Mouse (Mus musculus) naive thymus-derived CD4-positive, alpha-beta T cell, adult 2 months (primary cell): ENCODE results near the gene Tas2r143.

Experiments used
- DNase-seq: peaks from one replicate; pipeline ENCODE4 v3.0.0-alpha.2; 2011; ENCODE audit warnings: low read depth

Gene Tas2r143

DNA sequence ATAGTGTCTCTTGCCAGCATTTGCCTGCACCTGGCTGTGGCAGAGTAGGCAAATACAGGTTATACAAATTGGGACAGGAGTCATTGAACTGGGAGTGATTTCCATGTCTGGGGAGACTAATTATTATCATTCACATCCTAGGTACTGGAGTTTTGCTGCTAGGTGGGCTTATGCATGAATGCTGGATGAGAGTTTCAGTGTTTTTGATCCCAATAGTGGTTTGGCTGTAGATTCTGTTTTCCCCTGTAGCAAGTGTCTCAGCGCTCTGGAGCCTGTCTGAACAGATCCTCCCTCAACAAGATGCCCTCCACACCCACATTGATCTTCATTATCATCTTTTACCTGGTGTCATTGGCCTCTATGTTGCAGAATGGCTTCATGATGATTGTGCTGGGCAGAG lies at the start of gene Tas2r143:
TSS of gene Tas2r143 (plus strand) at position 301 of the 400 bp plus-strand sequence.
- no peak for DNase-seq

DNA sequence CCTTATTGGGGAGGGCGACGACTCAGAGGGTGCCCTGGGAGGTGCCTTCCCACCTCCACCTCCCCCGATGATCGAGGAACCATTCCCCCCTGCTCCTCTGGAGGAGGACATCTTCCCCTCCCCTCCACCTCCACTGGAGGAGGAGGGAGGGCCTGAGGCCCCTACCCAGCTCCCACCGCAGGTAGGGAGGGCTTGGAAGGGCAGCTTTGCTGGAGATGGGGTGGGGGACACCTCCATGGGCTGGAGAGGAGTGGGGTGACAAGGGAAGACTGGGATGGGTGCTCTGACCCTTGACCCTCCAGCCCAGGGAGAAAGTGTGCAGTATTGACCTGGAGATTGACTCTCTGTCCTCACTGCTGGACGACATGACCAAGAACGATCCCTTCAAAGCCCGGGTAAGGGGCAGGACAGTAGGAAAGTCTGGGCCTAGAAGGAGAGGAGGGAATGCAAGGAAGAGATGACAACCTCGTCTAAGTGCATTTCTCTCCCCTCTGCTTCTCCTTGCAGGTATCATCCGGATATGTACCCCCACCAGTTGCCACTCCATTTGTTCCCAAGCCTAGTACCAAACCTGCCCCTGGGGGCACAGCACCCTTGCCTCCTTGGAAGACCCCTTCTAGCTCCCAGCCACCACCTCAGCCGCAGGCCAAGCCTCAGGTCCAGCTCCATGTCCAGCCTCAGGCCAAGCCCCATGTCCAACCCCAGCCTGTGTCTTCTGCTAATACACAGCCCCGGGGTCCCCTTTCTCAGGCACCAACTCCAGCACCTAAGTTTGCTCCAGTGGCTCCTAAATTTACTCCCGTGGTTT lies 48.9 kb upstream of the Tas2r143 start:
- no peak for DNase-seq

DNA sequence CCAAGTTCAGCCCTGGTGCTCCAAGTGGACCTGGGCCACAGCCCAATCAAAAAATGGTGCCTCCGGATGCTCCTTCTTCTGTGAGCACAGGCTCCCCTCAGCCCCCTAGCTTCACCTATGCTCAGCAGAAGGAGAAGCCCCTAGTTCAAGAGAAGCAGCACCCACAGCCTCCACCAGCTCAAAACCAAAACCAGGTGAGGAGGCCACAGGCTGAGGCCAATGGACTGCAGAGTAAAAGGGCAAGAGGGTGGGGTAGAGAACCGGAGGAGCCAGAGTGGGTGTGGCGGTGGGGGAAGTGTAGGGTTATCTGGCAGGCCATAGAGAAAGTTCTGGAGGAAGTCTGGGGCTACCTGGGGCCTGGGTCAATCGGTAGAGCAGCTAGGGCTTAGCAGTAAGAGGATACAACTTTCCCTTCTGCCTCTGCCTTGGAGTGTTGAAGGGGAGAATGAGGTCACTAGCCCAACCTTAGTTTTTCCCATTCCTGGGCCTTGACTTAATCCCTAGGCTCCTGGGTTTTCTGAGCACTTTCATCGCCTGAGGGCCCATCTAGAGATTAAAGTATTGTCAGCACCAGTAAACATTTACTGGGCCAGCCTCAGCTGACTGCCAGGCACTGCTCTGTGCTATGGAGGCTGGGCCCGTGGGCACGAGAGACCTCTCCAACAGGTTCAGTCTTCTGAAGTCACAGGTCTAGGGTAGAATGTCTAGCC lies 48.1 kb upstream of the Tas2r143 start:
- DNase-seq = no peak

DNA sequence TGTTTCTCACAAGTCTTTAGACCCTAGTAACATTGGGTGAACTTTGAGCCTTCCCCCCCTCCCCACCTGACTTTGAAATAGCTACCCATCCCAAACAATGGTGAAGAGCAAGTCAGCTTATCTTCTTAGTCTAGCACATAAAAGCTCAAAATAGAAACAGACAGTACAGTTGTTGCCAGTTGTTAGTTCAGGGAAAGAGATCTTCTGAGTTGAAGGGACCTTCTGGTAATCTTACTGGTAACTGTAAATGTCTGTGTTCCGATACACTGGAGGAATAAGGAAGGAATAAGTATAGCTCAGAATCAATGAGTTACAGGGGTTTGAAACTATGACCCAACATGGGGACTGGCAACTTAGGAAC lies 47.6 kb upstream of the Tas2r143 start:
- DNase-seq = no peak

DNA sequence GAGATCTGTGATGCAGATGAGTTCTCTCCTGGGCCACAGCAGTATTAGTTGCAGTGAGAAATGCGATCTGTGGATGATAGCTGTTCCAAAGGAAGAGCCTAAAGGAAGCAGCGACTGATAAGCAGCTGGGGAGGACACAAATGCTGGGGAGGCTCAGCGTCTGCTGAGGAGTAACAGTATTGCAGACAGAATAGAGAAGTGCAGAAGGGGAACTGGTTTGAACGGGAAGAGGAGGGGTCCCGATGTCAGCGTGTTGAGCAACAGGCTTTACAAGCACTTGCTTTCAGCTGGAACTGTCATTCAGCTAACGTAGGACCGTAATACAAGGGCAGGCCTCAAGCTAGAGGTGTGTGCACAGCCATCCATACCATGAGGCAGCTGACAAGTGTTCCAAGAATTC lies 46.9 kb upstream of the Tas2r143 start:
- no peak for DNase-seq

DNA sequence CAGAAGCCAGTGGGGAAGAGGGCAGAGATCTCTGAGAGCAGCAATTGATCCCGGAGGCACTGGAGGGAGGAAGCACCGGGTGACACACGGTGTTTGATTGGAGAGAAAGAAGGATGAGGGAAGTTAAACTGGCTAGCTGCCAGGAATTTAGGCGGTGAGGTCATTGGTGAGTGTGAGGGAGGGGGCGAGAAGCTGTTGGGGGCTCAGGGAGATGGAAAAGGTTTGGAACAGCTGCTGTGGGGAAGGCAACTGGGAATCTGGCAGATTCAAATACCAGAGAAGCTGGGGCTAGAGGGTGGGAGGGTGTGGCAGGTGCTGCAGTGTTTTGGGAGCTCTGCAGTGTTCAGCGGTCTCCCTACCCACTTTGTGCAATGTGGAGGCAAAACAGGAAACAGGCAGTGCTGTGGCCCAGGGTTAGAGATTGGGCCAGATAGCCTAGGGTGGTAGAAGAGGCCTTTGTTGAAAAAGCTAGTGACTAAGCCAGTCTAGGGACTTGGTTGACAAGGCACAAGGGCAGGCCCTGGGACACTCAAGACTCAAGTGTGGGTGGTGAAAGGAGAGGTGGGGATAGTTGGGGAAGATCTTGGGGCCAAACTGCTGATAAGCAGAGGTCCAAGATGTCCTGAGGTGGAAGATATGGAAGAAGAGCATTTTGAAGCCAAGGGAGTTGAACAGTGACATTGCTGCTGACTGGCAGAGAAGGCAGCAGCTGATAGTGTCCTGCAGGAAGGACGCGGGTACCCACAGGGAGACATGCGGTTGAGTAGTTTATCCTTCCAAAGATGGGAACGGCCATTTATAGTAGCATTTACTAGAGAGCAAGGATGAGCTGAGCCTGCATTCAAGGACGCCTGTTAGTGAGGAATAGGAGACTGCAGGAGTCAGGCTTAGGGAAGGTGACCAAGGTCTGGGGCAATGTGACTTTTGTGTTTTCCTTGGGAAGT lies 45.7 kb upstream of the Tas2r143 start:
- no peak for DNase-seq

DNA sequence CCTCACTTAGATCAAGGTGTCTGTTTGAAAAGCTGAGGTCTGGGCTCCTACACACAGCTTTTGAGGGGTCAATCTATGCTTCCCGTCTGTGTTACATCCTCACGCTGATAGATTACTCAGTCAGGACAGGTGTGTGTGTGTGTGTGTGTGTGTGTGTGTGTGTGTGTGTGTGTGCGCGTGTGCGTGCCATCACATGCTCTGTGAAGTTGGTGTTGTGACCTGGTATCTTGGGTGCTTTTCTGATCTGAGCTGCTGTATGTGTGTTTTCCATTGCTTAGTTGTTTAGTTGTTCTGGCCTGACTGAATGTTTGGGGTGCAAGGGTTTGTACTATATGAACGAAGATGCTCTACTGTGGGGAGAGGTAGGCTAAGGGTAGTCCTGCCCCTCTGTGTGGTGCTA lies 44.7 kb upstream of the Tas2r143 start:
- no peak for DNase-seq

DNA sequence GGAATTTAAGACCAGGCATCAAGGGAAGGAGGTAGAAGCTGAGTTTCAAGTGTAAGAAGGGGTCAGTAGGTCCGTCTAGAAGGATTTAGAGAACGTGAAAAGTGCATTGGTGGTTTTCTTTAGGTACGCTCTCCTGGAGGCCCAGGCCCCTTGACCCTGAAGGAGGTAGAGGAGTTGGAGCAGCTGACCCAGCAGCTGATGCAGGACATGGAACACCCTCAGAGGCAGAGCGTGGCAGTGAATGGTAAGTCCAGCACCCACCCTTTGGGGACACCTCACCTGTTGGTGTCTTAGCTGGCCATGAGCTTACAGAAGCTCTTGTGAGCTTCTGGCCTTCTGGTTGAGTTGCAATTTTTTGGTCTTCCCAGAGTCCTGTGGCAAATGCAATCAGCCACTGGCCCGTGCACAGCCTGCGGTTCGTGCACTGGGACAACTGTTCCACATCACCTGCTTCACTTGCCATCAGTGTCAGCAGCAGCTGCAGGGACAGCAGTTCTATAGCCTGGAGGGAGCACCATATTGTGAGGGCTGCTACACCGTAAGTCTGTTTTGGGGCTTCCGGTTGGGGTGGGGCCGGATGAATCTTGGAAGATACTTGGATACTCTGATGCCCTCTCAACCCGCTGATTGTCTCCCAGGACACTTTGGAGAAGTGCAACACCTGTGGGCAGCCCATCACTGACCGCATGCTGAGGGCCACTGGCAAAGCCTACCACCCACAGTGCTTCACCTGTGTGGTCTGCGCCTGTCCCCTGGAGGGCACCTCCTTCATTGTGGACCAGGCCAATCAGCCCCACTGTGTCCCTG lies 44.0 kb upstream of the Tas2r143 start:
- DNase-seq = no peak

DNA sequence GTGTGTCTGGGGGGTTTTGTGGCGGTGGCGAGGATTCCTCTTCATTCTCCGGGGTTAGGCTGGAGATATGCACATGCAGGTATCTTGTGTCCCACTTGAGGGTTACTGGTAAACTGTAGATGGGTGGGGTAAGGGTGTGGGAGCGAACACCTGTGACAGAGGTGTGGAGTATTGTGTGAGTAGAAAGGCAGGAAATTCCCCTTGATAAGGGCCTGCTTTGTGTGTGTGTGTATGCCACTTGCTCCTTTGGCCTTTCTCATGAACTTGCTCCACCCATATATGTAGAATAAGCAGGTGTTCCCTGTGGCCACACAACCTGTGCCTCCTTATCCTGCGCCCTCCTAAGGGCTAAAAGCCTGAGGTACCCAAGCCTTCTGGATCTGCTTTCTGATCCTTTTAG lies 43.1 kb upstream of the Tas2r143 start:
- no peak for DNase-seq

DNA sequence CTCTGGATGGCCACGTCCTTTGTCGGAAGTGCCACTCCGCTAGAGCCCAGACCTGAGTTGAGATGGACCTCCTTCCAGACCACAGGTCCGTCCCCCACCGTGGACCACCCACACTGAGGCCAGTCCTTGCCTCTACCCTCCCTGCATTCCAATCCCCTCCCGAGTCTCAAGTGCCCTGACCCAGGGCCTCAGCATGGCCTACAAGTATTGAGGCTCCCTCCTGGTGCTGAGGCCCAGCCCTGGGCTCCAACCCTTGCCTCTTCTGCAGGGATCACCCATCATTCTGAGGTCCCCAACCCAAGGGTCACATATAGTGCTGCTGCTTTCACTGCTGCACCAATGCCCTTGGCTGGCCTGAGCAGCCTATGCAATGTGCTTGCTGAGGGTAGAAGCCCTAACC lies 42.1 kb upstream of the Tas2r143 start:
- DNase-seq = no peak

DNA sequence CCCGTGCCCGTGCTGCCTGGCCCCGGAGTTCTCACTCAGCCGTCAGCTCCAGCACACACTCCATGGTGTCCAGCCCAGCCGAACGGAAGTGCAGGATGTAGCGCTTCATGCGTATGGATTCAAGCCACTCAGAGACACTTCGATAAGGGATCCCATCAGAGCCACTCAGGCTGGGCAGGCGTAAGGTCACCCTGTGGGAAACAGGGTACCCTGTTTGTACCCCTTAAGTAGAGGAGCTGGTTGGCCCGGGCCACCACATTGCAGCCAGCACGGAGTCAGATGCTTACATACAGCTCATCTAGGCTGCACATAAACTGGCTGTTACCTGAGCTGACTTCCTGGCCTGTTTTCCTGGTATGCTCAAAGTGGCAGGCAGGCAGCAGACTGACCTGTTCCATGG lies 41.1 kb upstream of the Tas2r143 start:
- no peak for DNase-seq

DNA sequence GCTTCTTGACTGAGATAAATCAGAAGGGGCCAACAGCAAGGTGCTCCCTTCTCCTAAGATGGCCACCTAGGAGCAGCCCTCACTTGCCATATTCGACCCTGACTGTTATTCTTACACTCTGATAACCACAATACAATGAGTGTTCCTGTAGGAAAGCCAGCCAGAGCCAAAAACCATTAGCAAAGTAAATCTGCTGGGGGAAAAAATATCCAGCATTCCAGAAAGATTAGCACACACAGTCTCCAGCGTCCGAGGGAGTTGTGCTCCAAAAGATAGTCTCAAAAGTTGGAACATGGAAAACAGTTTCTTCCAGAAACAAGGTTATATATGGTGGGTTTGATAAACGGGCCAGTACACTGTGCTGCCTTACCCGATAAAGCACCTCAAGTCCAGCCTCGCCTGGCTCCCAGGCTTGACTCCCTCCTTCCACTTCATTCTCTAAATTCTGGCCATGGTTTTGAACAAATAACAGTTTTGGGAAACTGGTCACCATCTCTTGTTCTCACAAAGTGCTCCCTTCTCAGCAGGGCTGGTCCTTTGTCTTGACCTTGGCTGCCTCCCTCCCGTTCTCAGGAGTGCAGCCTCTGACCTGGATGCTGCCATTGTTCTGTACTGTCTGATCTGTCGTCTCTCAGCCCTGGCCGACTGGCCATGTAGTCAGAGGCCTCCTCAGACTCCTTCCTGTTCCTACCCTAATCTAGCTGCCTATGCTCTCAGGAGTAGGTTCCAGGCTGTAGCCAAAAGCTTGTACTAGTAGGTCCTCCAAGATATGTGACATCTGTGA lies 40.5 kb upstream of the Tas2r143 start:
- DNase-seq = no peak

DNA sequence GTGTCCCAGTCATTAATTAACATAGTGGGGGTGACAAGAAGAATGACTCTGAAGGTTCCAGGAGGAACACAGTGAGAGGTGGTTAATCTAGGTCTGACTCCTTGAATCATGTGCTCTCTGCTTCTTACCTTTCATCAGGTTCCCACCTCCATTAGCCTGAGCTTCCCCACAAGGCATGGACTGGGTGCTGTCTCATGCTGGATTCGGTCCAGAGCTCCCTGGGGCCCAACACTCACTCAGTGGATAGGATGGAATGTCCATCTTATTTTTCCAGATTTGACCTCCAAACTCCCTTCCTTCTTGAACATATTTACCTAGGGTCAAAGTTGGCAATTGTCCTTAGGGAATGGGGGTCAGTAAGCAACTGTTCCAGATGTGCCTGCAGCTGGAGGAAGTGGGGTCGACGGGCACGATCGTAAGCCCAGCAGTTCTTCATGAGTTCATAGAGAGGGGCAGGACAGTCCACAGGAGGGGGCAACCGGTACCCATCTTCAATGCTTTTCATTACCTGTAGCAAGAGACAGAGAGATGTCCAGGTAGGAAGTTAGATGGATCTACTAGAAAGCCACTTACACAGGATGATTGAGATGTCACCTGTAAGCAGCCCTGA lies 39.7 kb upstream of the Tas2r143 start:
- DNase-seq = no peak

DNA sequence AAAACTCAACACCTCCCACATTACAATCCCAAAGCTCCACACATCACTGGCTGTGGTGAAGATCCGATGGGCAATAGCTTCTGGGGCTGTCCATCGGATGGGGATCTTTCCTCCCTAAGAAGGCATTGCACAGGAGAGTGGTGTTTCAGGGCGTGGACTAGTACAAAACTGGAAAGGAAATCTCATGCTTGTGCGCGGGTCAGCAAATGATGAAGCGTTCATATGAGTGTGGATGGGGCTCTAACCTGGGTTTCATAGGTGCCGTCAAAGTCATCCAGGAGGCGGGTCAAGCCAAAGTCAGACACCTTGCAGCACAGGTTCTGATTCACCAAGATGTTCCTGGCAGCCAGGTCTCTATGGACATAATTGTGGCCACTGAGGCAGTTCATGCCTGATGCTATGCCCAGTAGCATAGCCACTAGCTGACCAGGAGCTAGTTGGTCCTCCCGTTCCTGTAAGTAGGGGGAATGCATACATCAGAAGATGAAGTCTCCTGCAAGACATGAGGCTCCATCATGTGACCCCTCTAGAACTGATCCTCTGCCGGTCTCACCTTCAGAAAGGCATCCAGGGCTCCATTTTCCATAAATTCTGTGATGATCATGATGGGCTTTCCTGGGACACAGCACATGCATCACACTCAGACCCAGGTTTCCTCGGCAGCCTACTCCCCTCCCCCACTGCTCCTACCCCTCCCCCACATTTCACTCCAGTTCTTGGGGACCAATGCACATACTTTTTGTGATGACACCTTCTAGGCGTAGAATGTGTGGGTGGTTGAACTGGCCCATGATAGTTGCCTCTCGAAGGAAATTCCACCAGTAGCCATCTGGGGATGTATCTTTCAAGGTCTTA lies 38.8 kb upstream of the Tas2r143 start:
- no peak for DNase-seq

DNA sequence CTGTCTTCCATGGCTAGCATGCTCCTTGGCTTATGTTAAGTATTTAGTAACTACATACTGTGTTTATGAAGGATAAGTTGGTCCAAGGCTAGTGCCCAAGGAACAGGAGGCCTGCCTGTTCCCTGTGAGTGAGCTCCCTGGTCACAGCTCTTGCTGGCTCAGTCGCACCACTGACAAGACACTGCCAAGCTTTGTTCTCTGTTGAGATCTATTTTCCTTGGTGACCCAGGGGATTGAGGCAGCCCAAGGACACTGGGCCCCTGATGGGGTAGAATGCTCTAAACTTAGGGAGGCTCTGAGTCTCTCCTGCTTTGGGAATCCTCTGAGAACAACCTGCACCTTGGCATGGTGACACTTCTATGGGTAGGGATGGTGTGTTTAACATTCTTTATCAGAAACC lies 38.0 kb upstream of the Tas2r143 start:
- no peak for DNase-seq

DNA sequence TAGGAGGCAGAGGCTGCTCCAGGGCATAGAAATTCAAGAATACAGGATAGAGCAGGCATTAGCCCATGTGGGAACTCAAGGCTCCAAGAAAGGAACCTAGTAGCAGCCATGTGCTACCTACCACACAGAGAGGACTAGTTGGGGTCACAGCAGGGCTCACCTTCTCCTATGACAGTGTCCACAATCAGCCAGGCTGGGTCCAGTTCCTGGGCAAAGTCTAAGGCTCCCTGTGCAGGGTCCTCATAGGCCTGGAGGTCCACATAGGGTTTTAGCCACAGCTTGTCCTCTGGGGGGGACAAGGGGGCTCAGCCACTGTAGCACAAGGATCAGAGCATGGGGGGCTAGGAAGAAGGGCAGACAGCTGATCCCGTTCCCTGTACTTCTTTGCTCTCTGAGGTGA lies 37.5 kb upstream of the Tas2r143 start:
- DNase-seq = no peak

DNA sequence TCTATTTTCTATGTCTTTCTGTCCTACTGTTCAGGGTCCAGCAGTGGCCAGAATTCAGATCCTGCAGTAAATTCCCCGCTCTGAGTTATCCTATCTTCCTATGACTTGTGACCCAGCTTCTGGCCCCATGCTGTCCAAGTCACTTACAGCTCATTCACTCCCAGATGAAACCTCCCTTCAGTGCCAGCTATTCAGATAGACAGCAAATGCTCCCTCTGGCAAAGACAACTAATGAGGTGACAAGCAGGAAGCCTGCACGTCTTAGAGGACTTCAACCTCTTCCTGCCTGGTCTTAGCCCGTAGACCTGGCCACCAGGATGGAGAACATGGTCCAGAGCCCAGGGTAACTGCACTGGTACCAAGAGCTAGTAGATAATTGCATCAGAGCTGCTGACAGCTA lies 37.1 kb upstream of the Tas2r143 start:
- DNase-seq = no peak

DNA sequence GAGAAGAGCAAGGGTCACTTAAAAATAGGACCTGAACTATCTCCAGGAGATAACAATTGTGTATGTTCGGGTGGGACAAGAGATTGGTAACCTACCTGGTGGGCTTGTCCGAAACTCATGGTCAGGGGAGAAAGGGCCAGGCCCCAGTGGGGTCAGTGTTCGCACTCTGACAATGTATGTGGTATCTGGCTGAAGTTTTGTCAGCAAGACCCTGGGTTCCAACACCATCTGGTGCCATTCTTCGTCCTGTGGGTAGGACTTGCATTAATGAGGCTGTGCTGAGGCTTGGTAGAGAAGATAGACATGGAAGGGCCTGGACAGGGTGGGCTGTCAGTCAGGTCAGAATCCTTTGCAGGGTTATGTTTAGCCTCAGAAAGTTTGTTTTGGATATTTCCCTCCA lies 36.0 kb upstream of the Tas2r143 start:
- no peak for DNase-seq

DNA sequence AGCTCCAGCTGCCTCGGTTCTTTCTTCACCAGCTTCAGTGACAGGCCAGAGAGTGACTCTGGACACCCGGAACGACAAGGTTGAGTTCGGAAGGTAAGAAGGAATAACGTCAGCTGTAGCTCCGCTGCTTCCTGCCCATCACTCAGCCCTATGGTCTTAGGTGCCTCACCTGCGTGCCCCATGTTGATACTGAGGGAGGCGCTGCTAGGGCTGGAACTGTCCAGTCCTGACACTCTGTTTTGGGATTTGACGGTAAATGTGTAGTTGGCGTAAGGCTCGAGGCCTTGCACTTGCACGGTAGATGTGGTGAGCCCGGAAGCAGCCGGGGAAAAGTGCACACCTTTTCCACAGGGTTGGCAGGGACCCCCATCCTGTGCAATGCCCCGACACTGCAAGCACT lies 35.4 kb upstream of the Tas2r143 start:
- DNase-seq = no peak

DNA sequence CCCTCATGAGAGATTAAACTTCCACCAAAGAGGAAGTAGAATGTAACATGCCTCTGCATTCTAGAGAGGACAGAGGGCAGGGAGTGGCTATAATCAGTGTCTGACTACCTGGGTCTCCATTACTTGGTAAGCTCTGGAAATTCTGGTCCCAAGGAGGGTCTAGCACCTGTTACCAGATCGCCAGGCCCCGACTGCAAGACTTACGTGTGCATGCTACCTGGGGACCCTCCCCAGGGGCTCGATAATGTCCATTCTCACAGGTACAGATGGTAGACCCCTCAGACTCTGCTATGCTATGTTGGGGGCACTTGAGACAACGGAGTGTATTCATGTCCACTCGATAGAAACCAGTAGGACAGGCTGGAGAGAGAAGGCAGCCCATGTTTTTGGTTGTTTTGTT lies 34.8 kb upstream of the Tas2r143 start:
- no peak for DNase-seq
